Mouse (Mus musculus): ENCODE measurements around the gene Mrgprg. TPM values are rescaled to one million over a fixed set of nuclear protein-coding genes. Genes with fewer than 3 reads are reported as not detected.

The Mrgprg gene
- polyA plus RNA-seq (2016; fragmentation: Nextera tagmentation; extraction: Ambion mirVana), result not detected in 2 replicates

GRCm38 (mm10) chr7:143766893-143767292 lies at the start of gene Mrgprg:
Gene Mrgprg (minus strand): TSS chr7:143766993.
- H3K36me3 ChIP-seq, result no peaks in the 10 kb centered on the region
- H3K4me3 ChIP-seq (replicated peaks), result no peak within 1 kb of the TSS
- H3K9me3 ChIP-seq, result no peaks in the 10 kb centered on the region
- ATAC-seq (ENCODE audit: insufficient number of reproducible peaks, insufficient read depth, low FRiP score, low TSS enrichment, low read depth), result no peak
- no peak within 1 kb of the TSS for H3K27ac ChIP-seq
- WGBS, result 46% methylated on average over 6 of the region's 6 CpGs
- H3K4me2 ChIP-seq, result no peak within 1 kb of the TSS
- H3K9ac ChIP-seq (replicated peaks), result no peak within 1 kb of the TSS
- H3K4me1 ChIP-seq (replicated peaks), result no peaks in the 10 kb centered on the region
- H3K27me3 ChIP-seq, result peaks cover 35% of the 10 kb centered on the region

- 56% methylated on average over 1 of the region's 1 CpGs for WGBS
- H3K27me3 ChIP-seq, result no peaks in the 10 kb centered on the region
- no peak overlapping the region for H3K4me2 ChIP-seq
- ATAC-seq (ENCODE audit: insufficient number of reproducible peaks, insufficient read depth, low FRiP score, low TSS enrichment, low read depth), result no peak
- no peak overlapping the region for H3K27ac ChIP-seq
- peaks cover 94% of the 10 kb centered on the region for H3K36me3 ChIP-seq
- H3K4me1 ChIP-seq (replicated peaks), result no peaks in the 10 kb centered on the region
- no peak overlapping the region for H3K9ac ChIP-seq (replicated peaks)
- H3K9me3 ChIP-seq, result no peaks in the 10 kb centered on the region
- no peak overlapping the region for H3K4me3 ChIP-seq (replicated peaks)
These were observed 42.1 kb upstream of the Mrgprg start for GRCm38 (mm10) chr7:143808909-143809308.

- no peak for ATAC-seq (ENCODE audit: insufficient number of reproducible peaks, insufficient read depth, low FRiP score, low TSS enrichment, low read depth)
- H3K36me3 ChIP-seq, result peaks cover 95% of the 10 kb centered on the region
- WGBS, result 77% methylated on average over 5 of the region's 5 CpGs
- no peak overlapping the region for H3K9ac ChIP-seq (replicated peaks)
- H3K27me3 ChIP-seq, result no peaks in the 10 kb centered on the region
- no peak overlapping the region for H3K27ac ChIP-seq
- no peak overlapping the region for H3K4me3 ChIP-seq (replicated peaks)
- no peaks in the 10 kb centered on the region for H3K4me1 ChIP-seq (replicated peaks)
- H3K9me3 ChIP-seq, result no peaks in the 10 kb centered on the region
- H3K4me2 ChIP-seq, result no peak overlapping the region
These were observed 38.4 kb upstream of the Mrgprg start for GRCm38 (mm10) chr7:143805199-143805624.

GRCm38 (mm10) chr7:143801195-143802065 lies 34.6 kb upstream of the Mrgprg start:
- ATAC-seq (ENCODE audit: insufficient number of reproducible peaks, insufficient read depth, low FRiP score, low TSS enrichment, low read depth), result no peak
- H3K4me2 ChIP-seq, result no peak overlapping the region

GRCm38 (mm10) chr7:143800770-143801169 lies 34.0 kb upstream of the Mrgprg start:
- ATAC-seq (ENCODE audit: insufficient number of reproducible peaks, insufficient read depth, low FRiP score, low TSS enrichment, low read depth), result no peak
- H3K4me2 ChIP-seq, result no peak overlapping the region
- no peak overlapping the region for H3K27ac ChIP-seq
- no peak overlapping the region for H3K9ac ChIP-seq (replicated peaks)
- H3K36me3 ChIP-seq, result peaks cover 95% of the 10 kb centered on the region
- no peaks in the 10 kb centered on the region for H3K27me3 ChIP-seq
- H3K4me1 ChIP-seq (replicated peaks), result no peaks in the 10 kb centered on the region
- no peaks in the 10 kb centered on the region for H3K9me3 ChIP-seq
- no peak overlapping the region for H3K4me3 ChIP-seq (replicated peaks)
- 75% methylated on average over 1 of the region's 1 CpGs for WGBS

More at GRCm38 (mm10) chr7:143801195-143802065, 34.6 kb upstream of the Mrgprg start:
- H3K36me3 ChIP-seq, result peaks cover 95% of the 10 kb centered on the region
- H3K4me3 ChIP-seq (replicated peaks), result no peak overlapping the region
- H3K27ac ChIP-seq, result no peak overlapping the region
- H3K9ac ChIP-seq (replicated peaks), result no peak overlapping the region
- no peaks in the 10 kb centered on the region for H3K4me1 ChIP-seq (replicated peaks)
- H3K27me3 ChIP-seq, result no peaks in the 10 kb centered on the region
- WGBS, result 92% methylated on average over 8 of the region's 8 CpGs
- H3K9me3 ChIP-seq, result no peaks in the 10 kb centered on the region

- peaks cover 91% of the 10 kb centered on the region for H3K36me3 ChIP-seq
- 88% methylated on average over 4 of the region's 4 CpGs for WGBS
These were observed 32.0 kb upstream of the Mrgprg start for GRCm38 (mm10) chr7:143798783-143799182.

GRCm38 (mm10) chr7:143793121-143793520 lies 26.3 kb upstream of the Mrgprg start:
- no peak for ATAC-seq (ENCODE audit: insufficient number of reproducible peaks, insufficient read depth, low FRiP score, low TSS enrichment, low read depth)

More at GRCm38 (mm10) chr7:143798783-143799182, 32.0 kb upstream of the Mrgprg start:
- H3K27me3 ChIP-seq, result no peaks in the 10 kb centered on the region
- H3K27ac ChIP-seq, result no peak overlapping the region
- no peak overlapping the region for H3K4me2 ChIP-seq
- ATAC-seq (ENCODE audit: insufficient number of reproducible peaks, insufficient read depth, low FRiP score, low TSS enrichment, low read depth), result no peak
- H3K4me3 ChIP-seq (replicated peaks), result no peak overlapping the region
- no peaks in the 10 kb centered on the region for H3K9me3 ChIP-seq
- H3K9ac ChIP-seq (replicated peaks), result no peak overlapping the region
- H3K4me1 ChIP-seq (replicated peaks), result no peaks in the 10 kb centered on the region

GRCm38 (mm10) chr7:143792336-143792985 lies 25.7 kb upstream of the Mrgprg start:
- WGBS, result 81% methylated on average over 6 of the region's 6 CpGs
- Histone ChIP-seq H3K4me2 (no peak overlapping the region), H3K4me3 (replicated peaks) (no peak overlapping the region), H3K27ac (no peak overlapping the region), H3K9ac (replicated peaks) (no peak overlapping the region), H3K36me3 (peaks cover 28% of the 10 kb centered on the region), H3K4me1 (replicated peaks) (no peaks in the 10 kb centered on the region), H3K27me3 (no peaks in the 10 kb centered on the region), H3K9me3 (no peaks in the 10 kb centered on the region)
- ATAC-seq (ENCODE audit: insufficient number of reproducible peaks, insufficient read depth, low FRiP score, low TSS enrichment, low read depth), result no peak

More at GRCm38 (mm10) chr7:143793121-143793520, 26.3 kb upstream of the Mrgprg start:
- Histone ChIP-seq H3K36me3 (peaks cover 35% of the 10 kb centered on the region), H3K4me2 (no peak overlapping the region), H3K27me3 (no peaks in the 10 kb centered on the region), H3K4me1 (replicated peaks) (no peaks in the 10 kb centered on the region), H3K9ac (replicated peaks) (no peak overlapping the region), H3K9me3 (no peaks in the 10 kb centered on the region), H3K4me3 (replicated peaks) (no peak overlapping the region), H3K27ac (no peak overlapping the region)
- WGBS, result 61% methylated on average over 4 of the region's 4 CpGs

GRCm38 (mm10) chr7:143783996-143784829 lies 17.4 kb upstream of the Mrgprg start, which contains the start of gene Mrgpre:
Gene Mrgpre (minus strand): TSS chr7:143784500.
- H3K4me1 ChIP-seq (replicated peaks), result peaks cover 22% of the 10 kb centered on the region
- H3K36me3 ChIP-seq, result 0 out of 2 replicates have a peak, but pooled peaks cover 5% of the 10 kb centered on the region
- peak within 1 kb of the TSS; percentile 43 for H3K4me3 ChIP-seq (replicated peaks)
- peak within 1 kb of the TSS; percentile 63 for H3K9ac ChIP-seq (replicated peaks)
- WGBS, result 3% methylated on average over 21 of the region's 21 CpGs
- peak within 1 kb of the TSS; percentile 80 for H3K27ac ChIP-seq
- peak within 1 kb of the TSS; percentile 69 for H3K4me2 ChIP-seq
- ATAC-seq (ENCODE audit: insufficient number of reproducible peaks, insufficient read depth, low FRiP score, low TSS enrichment, low read depth), result peak; percentile 92
- no peaks in the 10 kb centered on the region; the same call in 1 of the 2 replicates for H3K27me3 ChIP-seq
- no peaks in the 10 kb centered on the region for H3K9me3 ChIP-seq

GRCm38 (mm10) chr7:143783378-143783995 lies 16.7 kb upstream of the Mrgprg start:
- Histone ChIP-seq H3K27ac (peak overlapping the region; percentile 80), H3K27me3 (no peaks in the 10 kb centered on the region; the same call in 1 of the 2 replicates), H3K9ac (replicated peaks) (peak overlapping the region; percentile 63), H3K4me2 (peak overlapping the region; percentile 69), H3K4me1 (replicated peaks) (peaks cover 22% of the 10 kb centered on the region), H3K36me3 (0 out of 2 replicates have a peak, but pooled peaks cover 5% of the 10 kb centered on the region), H3K4me3 (replicated peaks) (peak overlapping the region; percentile 43), H3K9me3 (no peaks in the 10 kb centered on the region)
- ATAC-seq (ENCODE audit: insufficient number of reproducible peaks, insufficient read depth, low FRiP score, low TSS enrichment, low read depth), result peak; percentile 26; the same call in 1 of the 2 replicates
- WGBS, result 21% methylated on average over 5 of the region's 6 CpGs
